Mouse (Mus musculus) lung, embryonic 14.5 days (tissue): ENCODE data around the gene Pdik1l. TPM values are rescaled to one million over a fixed set of nuclear protein-coding genes. Genes with fewer than 3 reads are reported as not detected.

Experiments
- ATAC-seq: fragments of 200-750 bp; cut with Nextera tagmentation; 2 replicates; pipeline ENCODE4 v1.8.0; 2017; ENCODE audit warnings: mild to moderate bottlenecking, moderate TSS enrichment, moderate library complexity; ENCODE audit not compliant: insufficient read depth
- DNase-seq: peaks from one replicate; pipeline ENCODE4 v3.0.0-alpha.2; 2015
- H3K27ac ChIP-seq: fragments of 300-500 bp; sonication (generic); 2 replicates; pipeline ENCODE4 v1.5.1; 2014; ENCODE audit warnings: low read depth, mild to moderate bottlenecking, moderate library complexity
- H3K27me3 ChIP-seq: fragments of 300-500 bp; sonication (generic); 2 replicates; pipeline ENCODE4 v1.6.1; 2014; ENCODE audit warnings: low read length, control low read depth; ENCODE audit not compliant: insufficient read depth
- H3K36me3 ChIP-seq: fragments of 300-500 bp; sonication (generic); 2 replicates; pipeline ENCODE4 v1.6.1; 2014; ENCODE audit warnings: control low read depth; ENCODE audit not compliant: insufficient read depth
- H3K4me1 ChIP-seq: fragments of 300-500 bp; sonication (generic); 2 replicates; pipeline ENCODE4 v1.6.1; 2014; ENCODE audit warnings: antibody characterized with exemption, control low read depth; ENCODE audit not compliant: insufficient read depth
- H3K4me2 ChIP-seq: fragments of 300-500 bp; sonication (generic); 2 replicates; pipeline ENCODE4 v1.6.1; 2014; ENCODE audit warnings: mild to moderate bottlenecking
- H3K4me3 ChIP-seq: fragments of 300-500 bp; sonication (generic); 2 replicates; pipeline ENCODE4 v1.5.1; 2014; ENCODE audit warnings: low read depth, low read length
- H3K9ac ChIP-seq: fragments of 300-500 bp; sonication (generic); 2 replicates; pipeline ENCODE4 v1.6.1; 2014
- H3K9me3 ChIP-seq: fragments of 300-500 bp; sonication (generic); 2 replicates; pipeline ENCODE4 v1.6.1; 2016; ENCODE audit warnings: low read depth, low read length, control low read depth
- CTCF ChIP-seq: IDR thresholded peaks from 2 replicates; pipeline ENCODE4 v1.5.1; 2016; ENCODE audit warnings: antibody characterized with exemption, low read depth
- WGBS: fragments of 180-500 bp; shearing (Covaris S2); extraction: QIAGEN DNeasy Blood & Tissue Kit; methylation state at CpG from one replicate; pipeline ENCODE4 v1.1.7; 2014; 5-methylcytosine and 5-hydroxymethylcytosine counted together
- polyA plus RNA-seq: library from polyadenylated mRNA; unstranded; fragments of >200 nt; fragmentation: Nextera tagmentation; extraction: Ambion mirVana; gene quantifications from 2 replicates; pipeline ENCODE4 v1.2.1, GENCODE M21; 2014

The Pdik1l gene
- polyA plus RNA-seq, 1 experiment from 2014 or later, result 21.4 TPM

GRCm38 (mm10) chr4:134293061-134293691 lies 5.5 kb upstream of the Pdik1l start:
- WGBS, result 62% methylated on average over 18 of the region's 18 CpGs
- no peaks in the 10 kb centered on the region for H3K27me3 ChIP-seq
- no peak for TF ChIP-seq CTCF
- no peaks in the 10 kb centered on the region for H3K36me3 ChIP-seq
- no peak overlapping the region for H3K4me2 ChIP-seq
- peak; percentile 3; the same call in 1 of the 2 replicates for ATAC-seq
- H3K4me1 ChIP-seq, result peaks cover 2% of the 10 kb centered on the region; the same call in 1 of the 2 replicates
- no peak overlapping the region for H3K4me3 ChIP-seq
- H3K27ac ChIP-seq, result no peak overlapping the region; the same call in 1 of the 2 replicates
- H3K9ac ChIP-seq, result no peak overlapping the region
- DNase-seq, result no peak
- H3K9me3 ChIP-seq, result 0 out of 2 replicates have a peak, but pooled peaks cover 2% of the 10 kb centered on the region

GRCm38 (mm10) chr4:134292067-134292466 lies 4.4 kb upstream of the Pdik1l start:
- DNase-seq, result peak; percentile 90
- Histone ChIP-seq H3K4me1 (peaks cover 2% of the 10 kb centered on the region; the same call in 1 of the 2 replicates), H3K4me2 (no peak overlapping the region), H3K9ac (no peak overlapping the region), H3K4me3 (no peak overlapping the region), H3K36me3 (no peaks in the 10 kb centered on the region), H3K9me3 (0 out of 2 replicates have a peak, but pooled peaks cover 2% of the 10 kb centered on the region), H3K27ac (no peak overlapping the region), H3K27me3 (no peaks in the 10 kb centered on the region)
- ATAC-seq, result no peak
- peak; percentile 93 for TF ChIP-seq CTCF
- 18% methylated on average over 7 of the region's 7 CpGs for WGBS

DNA sequence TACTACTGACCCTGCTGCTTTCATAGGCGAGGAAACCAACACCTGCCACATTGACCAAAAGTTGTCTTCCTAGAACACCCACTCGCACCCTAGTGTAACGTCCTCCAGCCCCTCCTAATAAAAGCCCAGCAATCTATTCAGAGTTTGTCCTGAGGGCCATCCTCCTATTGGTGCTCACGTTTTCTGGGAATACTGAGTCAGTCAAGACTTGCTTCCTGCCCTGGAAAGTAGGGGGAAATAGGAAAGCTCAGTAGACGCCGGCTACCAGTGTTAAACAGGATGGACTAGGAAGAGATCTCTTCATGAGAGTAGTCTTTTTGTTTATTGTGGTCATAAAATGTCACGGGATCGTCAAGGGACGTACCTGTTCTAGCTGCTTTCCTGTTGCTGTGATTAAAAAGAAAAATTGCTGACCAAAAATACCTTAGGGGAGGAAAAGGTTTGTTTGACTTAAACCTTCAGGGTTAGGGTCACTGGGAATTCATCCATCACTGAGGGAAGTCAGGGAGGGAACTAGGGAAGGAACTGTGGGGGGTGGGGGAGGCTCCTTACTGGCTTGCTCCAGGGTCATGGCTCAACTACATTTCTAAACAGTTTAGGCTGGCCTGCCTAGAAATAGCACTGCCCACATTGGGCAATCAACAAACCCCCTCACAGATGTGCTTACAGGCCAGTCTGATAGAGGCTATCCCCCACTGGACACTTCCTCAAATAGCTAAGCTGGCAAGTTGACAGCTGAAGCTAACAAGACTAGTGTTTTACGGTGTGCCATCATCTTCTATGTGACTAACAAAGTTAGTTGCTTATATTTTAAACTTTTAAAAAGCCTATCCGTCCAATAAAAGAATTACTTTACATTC lies 932 bp upstream of the Pdik1l start:
- DNase-seq (peak; percentile 60), ATAC-seq (no peak)
- peak overlapping the region; percentile 99 for H3K4me3 ChIP-seq
- WGBS, result 17% methylated on average over 11 of the region's 11 CpGs
- H3K36me3 ChIP-seq, result peaks cover 8% of the 10 kb centered on the region
- no peaks in the 10 kb centered on the region for H3K9me3 ChIP-seq
- H3K27me3 ChIP-seq, result no peaks in the 10 kb centered on the region
- peaks cover 2% of the 10 kb centered on the region; the same call in 1 of the 2 replicates for H3K4me1 ChIP-seq
- no peak for TF ChIP-seq CTCF
- peak overlapping the region; percentile 99 for H3K27ac ChIP-seq
- peak overlapping the region; percentile 77 for H3K4me2 ChIP-seq
- H3K9ac ChIP-seq, result peak overlapping the region; percentile 96

DNA sequence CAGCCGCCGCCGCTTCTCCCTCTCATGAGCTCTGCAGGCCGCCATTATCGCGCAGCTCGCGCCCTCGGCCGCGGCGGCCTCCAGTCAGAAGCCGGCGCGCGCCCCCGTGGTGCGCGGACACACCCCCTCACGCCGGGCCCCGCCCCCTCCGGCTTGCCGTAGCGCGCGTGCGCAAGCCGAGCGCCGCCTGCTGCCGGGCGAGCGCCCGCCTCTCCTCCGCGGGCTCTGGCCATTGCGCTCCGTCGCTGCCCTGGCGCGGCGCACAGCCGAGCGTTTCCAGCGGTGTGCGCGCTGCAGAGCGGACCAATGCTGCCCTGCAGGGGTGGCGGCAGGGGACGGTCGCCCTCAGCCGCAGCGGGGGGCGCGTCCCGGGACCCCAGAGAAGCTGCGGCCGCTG lies 529 bp downstream of the Pdik1l start:
- Histone ChIP-seq H3K27me3 (no peaks in the 10 kb centered on the region), H3K4me2 (peak overlapping the region; percentile 96), H3K27ac (peak overlapping the region; percentile 99), H3K9ac (peak overlapping the region; percentile 96), H3K4me3 (peak overlapping the region; percentile 99), H3K36me3 (peaks cover 23% of the 10 kb centered on the region), H3K9me3 (no peaks in the 10 kb centered on the region), H3K4me1 (peaks cover 2% of the 10 kb centered on the region; the same call in 1 of the 2 replicates)
- WGBS, result under 1% methylated on average over 54 of the region's 59 CpGs
- peak; percentile 98 for DNase-seq
- TF ChIP-seq CTCF, result no peak
- peak; percentile 96 for ATAC-seq

DNA sequence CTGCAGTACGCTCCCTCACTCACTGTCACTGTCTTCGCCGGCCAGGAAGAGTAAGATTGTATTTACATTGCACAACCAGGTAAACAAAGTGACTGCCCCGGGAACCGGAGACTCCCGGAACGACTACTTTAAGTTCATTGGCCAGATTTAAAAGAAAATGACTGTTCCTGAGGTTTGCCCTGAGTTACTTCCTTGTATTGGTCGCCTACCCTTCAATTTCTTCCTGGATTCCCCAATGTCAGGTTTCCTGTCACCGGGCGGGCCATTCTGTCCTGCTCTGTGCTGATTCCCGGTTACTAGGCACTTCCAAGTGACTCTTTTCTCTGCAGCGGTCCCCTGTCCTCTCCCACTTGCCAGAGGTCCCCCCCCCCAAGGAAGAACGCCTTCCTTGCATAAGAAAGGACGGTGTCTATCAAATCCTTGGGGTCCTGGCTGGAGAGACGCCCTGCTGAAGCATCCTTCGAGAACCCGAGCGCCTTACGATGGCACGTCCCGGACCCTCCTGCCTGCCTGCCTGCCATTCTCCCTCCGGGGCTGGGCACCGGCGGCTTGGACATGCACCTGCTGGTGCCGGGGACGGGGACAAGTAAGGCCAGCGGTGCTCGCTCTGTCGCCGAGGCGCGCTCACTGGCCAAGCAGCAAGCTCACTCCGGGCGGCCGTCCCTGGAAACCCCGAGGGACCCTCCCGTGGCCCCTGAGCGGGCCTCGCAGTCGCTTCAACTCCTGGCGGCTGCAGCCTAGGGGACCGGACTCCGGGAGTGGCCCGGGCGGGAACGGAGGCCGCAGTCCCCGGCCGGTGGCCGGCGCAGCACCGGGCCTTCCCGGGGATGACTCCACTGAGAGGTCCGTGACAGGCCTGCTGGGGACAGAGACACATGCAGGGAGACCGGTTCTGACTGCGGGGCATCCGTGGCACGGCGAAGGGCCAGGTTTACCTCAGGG lies 1.2 kb downstream of the Pdik1l start:
- no peaks in the 10 kb centered on the region for H3K9me3 ChIP-seq
- under 1% methylated on average over 57 of the region's 59 CpGs for WGBS
- peak overlapping the region; percentile 96 for H3K9ac ChIP-seq
- peaks cover 30% of the 10 kb centered on the region for H3K36me3 ChIP-seq
- peak; percentile 77; the same call in 1 of the 2 replicates for ATAC-seq
- peak overlapping the region; percentile 96 for H3K4me2 ChIP-seq
- H3K4me3 ChIP-seq, result peak overlapping the region; percentile 99
- no peak for TF ChIP-seq CTCF
- H3K27ac ChIP-seq, result peak overlapping the region; percentile 99
- DNase-seq, result peak; percentile 46
- H3K4me1 ChIP-seq, result peaks cover 2% of the 10 kb centered on the region; the same call in 1 of the 2 replicates
- no peaks in the 10 kb centered on the region for H3K27me3 ChIP-seq

DNA sequence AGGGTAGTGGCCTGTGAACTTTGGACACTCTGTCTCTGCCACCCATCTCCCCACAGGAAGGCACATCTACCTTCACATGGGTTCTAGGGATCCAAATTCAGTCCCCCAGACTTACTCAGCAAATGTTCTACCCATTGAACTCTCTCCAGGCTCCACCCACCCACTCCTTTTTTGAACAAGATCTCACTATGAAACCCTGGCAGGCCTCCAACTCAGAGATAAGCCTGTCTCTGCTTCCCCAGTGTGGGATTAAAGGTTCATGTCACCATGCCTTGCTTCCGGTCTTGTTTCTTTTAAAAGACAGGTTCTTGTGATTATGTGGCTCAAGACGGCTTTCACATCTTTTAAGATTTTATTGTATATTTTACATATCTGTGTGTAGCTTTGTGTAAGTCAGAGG lies 2.8 kb downstream of the Pdik1l start:
- Histone ChIP-seq H3K9ac (no peak overlapping the region), H3K4me3 (no peak overlapping the region), H3K4me1 (peaks cover 2% of the 10 kb centered on the region; the same call in 1 of the 2 replicates), H3K36me3 (peaks cover 45% of the 10 kb centered on the region), H3K27ac (no peak overlapping the region), H3K27me3 (no peaks in the 10 kb centered on the region), H3K4me2 (0 out of 2 replicates have a peak overlapping the region, but pooled peaks have one; percentile 8), H3K9me3 (no peaks in the 10 kb centered on the region)
- no peak for ATAC-seq
- no peak for TF ChIP-seq CTCF
- WGBS, result 76% methylated on average over 2 of the region's 2 CpGs
- no peak for DNase-seq
